Mouse (Mus musculus): Measurements from ENCODE around the gene Bhlhb9. TPM values are rescaled to one million over a fixed set of nuclear protein-coding genes. Genes with fewer than 3 reads are reported as not detected.
"Not testable (repeated sequence)": the region's sequence is repeated elsewhere in the genome, so short reads cannot be mapped to it uniquely, and the experiment has no call there.

The Bhlhb9 gene
- total and polyA plus RNA-seq, 3 experiments: 13.8 to 29.3 (median 24.7) TPM

DNA sequence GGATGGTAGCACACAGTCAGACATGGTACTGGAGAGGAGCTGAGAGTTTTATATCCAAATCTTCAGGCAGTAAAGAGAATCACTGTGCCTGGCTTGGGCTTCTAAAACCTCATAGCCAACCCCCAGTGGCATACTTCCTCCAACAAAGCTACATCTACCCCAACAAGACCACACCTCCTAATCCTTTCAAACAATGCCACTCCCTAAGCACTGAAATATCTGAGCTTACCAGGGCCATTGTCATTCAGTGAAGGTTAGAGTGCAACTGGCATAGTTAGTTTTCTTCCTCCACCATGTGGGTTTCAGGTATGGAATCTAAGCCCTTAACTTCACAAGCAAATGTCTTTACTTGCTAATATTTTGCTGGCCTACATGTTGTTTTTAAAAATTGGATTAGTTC is 5.9 kb upstream of the Bhlhb9 start:
- TF ChIP-seq PAX5 (IDR thresholded peaks at IDR 0.05; ENCODE audit: low read length) (no peak), CHD2 (IDR thresholded peaks at IDR 0.05; ENCODE audit: low read length) (no peak), ZC3H11A (IDR thresholded peaks at IDR 0.05; ENCODE audit: low read depth, low read length) (no peak), BHLHE40 (IDR thresholded peaks at IDR 0.05; ENCODE audit: low read depth, low read length) (no peak), TBP (conservative IDR thresholded peaks at IDR 0.05; ENCODE audit: low read depth, low read length) (no peak), ETS1 (conservative IDR thresholded peaks at IDR 0.05; ENCODE audit: low read depth, low read length) (no peak), USF2 (conservative IDR thresholded peaks at IDR 0.05; ENCODE audit: low read depth, low read length) (no peak), MXI1 (IDR thresholded peaks at IDR 0.05; ENCODE audit: low read depth, low read length) (no peak), MYC (IDR thresholded peaks at IDR 0.05; ENCODE audit: low read depth, low read length) (no peak), CHD1 (IDR thresholded peaks at IDR 0.05; ENCODE audit: low read depth, low read length) (no peak), NRF1 (IDR thresholded peaks at IDR 0.05; ENCODE audit: low read depth, low read length) (no peak), MAZ (IDR thresholded peaks at IDR 0.05; ENCODE audit: low read depth, low read length) (no peak), RCOR1 (conservative IDR thresholded peaks at IDR 0.05; ENCODE audit: low read depth, low read length) (no peak), GABPA (IDR thresholded peaks at IDR 0.05; ENCODE audit: insufficient replicate concordance, low read depth, low read length) (no peak), MAFK (IDR thresholded peaks at IDR 0.05; ENCODE audit: insufficient replicate concordance, low read length) (no peak), ZMIZ1 (IDR thresholded peaks at IDR 0.05; ENCODE audit: low read depth, low read length) (no peak), HCFC1 (IDR thresholded peaks at IDR 0.05; ENCODE audit: low read depth, low read length) (no peak), MAX (IDR thresholded peaks at IDR 0.05; ENCODE audit: low read length) (no peak), IRF4 (IDR thresholded peaks at IDR 0.05; ENCODE audit: low read depth, low read length) (no peak), KAT2A (IDR thresholded peaks at IDR 0.05; ENCODE audit: insufficient replicate concordance, low read length) (no peak)
- dilution Hi-C loops (cut with MboI; ENCODE audit: extremely low pct_ligation_motif_present, extremely low pct_unique_long_range_greater_than_20kb, low sequenced_read_pairs) (no loop called here), in situ Hi-C loops (cut with MboI; ENCODE audit: low pct_ligation_motif_present, low pct_unique_long_range_greater_than_20kb, low sequenced_read_pairs) (no loop called here)
- H3K79me2 ChIP-seq (replicated peaks; ENCODE audit: control insufficient read depth, extremely low read depth, insufficient read depth, poor library complexity, severe bottlenecking): no peaks in the 10 kb centered on the region
- H3K9me3 ChIP-seq (replicated peaks; ENCODE audit: low read length): no peaks in the 10 kb centered on the region
- H3K27me3 ChIP-seq (replicated peaks): no peaks in the 10 kb centered on the region
- H3K36me3 ChIP-seq (replicated peaks in 1 of 2; ENCODE audit: control insufficient read depth in 1 of 2, insufficient read depth in 1 of 2, low read length in 1 of 2): no peaks in the 10 kb centered on the region
- no peak overlapping the region for H3K4me2 ChIP-seq (ENCODE audit: insufficient read depth, low read depth, poor library complexity, severe bottlenecking)
- H3K4me3 ChIP-seq (replicated peaks in 1 of 3; ENCODE audit: low read depth in 2 of 3, low read length in 2 of 3, poor library complexity in 1 of 3): no peak overlapping the region
- no peak overlapping the region for H3K9ac ChIP-seq (ENCODE audit: insufficient read depth, low read depth)
- DNase-seq (ENCODE audit: extremely low read depth): no peak
- no peak overlapping the region for H3K27ac ChIP-seq (ENCODE audit: insufficient read depth, low read depth)
- H3K4me1 ChIP-seq (ENCODE audit: control insufficient read depth in 1 of 2, insufficient read depth in 2 of 2): no peaks in the 10 kb centered on the region

DNA sequence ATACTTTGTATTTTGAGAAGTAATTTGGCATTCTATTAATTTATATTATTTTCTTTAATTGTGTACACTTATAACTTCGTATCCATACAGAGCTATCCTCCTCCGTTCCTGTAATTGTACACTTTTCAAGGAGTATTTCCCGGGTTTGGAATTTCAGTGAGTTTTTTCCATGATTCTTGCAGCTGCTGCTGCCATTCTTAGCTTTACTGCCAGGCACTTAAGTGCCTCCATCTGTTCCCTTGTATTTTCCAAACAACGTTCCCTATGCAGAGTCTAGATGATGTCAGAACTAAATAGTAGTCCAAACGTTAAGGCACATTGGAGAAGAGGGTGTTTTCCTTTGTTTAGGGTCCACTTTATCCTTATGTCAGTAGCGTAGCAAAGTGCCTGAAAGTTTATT is 5.1 kb upstream of the Bhlhb9 start:
- DNase-seq (ENCODE audit: extremely low read depth): no peak
- Histone ChIP-seq H3K4me2 (ENCODE audit: insufficient read depth, low read depth, poor library complexity, severe bottlenecking) (no peak overlapping the region), H3K4me1 (ENCODE audit: control insufficient read depth in 1 of 2, insufficient read depth in 2 of 2) (no peaks in the 10 kb centered on the region), H3K9me3 (replicated peaks; ENCODE audit: low read length) (no peaks in the 10 kb centered on the region), H3K27me3 (replicated peaks) (no peaks in the 10 kb centered on the region), H3K36me3 (replicated peaks in 1 of 2; ENCODE audit: control insufficient read depth in 1 of 2, insufficient read depth in 1 of 2, low read length in 1 of 2) (no peaks in the 10 kb centered on the region), H3K4me3 (replicated peaks in 1 of 3; ENCODE audit: low read depth in 2 of 3, low read length in 2 of 3, poor library complexity in 1 of 3) (no peak overlapping the region), H3K9ac (ENCODE audit: insufficient read depth, low read depth) (no peak overlapping the region), H3K27ac (ENCODE audit: insufficient read depth, low read depth) (no peak overlapping the region), H3K79me2 (replicated peaks; ENCODE audit: control insufficient read depth, extremely low read depth, insufficient read depth, poor library complexity, severe bottlenecking) (no peaks in the 10 kb centered on the region)
- TF ChIP-seq USF2 (conservative IDR thresholded peaks at IDR 0.05; ENCODE audit: low read depth, low read length): no peak
- no peak for TF ChIP-seq GABPA (IDR thresholded peaks at IDR 0.05; ENCODE audit: insufficient replicate concordance, low read depth, low read length)
- no peak for TF ChIP-seq SIN3A (IDR thresholded peaks at IDR 0.05; ENCODE audit: low read length)
- TF ChIP-seq NRF1 (IDR thresholded peaks at IDR 0.05; ENCODE audit: low read depth, low read length): no peak
- in situ Hi-C loops (cut with MboI; ENCODE audit: low pct_ligation_motif_present, low pct_unique_long_range_greater_than_20kb, low sequenced_read_pairs) (no loop called here), dilution Hi-C loops (cut with MboI; ENCODE audit: extremely low pct_ligation_motif_present, extremely low pct_unique_long_range_greater_than_20kb, low sequenced_read_pairs) (no loop called here)

DNA sequence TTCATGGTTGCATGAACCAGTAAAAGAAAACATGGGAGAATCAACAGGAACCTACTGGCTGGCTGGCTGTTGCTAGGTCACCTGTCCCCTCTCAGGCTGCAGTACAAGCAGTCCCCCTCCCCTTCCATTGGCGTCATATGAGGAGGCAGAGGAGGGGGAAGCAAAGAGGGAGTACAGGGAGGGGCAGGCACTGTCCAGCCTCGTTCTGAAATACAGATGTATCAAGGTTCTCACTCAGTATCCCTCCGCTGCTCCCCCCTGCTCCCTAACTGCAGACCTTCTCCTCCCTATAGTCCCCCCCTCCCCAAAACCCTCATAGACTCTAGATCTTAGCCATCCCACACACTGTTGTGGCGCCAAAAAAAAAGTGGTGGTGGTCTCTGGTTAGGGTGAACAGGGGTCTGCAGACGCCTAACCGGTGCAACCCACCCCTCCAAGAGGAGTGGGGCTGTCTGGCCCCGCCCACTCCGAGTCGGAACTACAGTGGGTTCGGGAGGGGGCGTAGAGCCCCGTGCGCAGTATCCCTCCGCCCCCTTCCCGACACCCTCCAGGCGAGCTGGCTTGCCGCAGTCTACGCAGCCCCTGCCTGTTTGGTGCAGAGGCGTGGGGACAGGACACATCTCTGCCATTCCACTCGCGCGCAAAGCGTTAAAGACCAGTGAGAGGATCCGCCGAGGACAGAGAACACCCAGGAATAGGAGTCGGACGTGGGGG is 1.6 kb upstream of the Bhlhb9 start:
- in situ Hi-C loops (cut with MboI; ENCODE audit: low pct_ligation_motif_present, low pct_unique_long_range_greater_than_20kb, low sequenced_read_pairs); DNase-seq (ENCODE audit: extremely low read depth); H3K36me3 ChIP-seq (replicated peaks in 1 of 2; ENCODE audit: control insufficient read depth in 1 of 2, insufficient read depth in 1 of 2, low read length in 1 of 2); H3K9ac ChIP-seq (ENCODE audit: insufficient read depth, low read depth); H3K9me3 ChIP-seq (replicated peaks; ENCODE audit: low read length); H3K4me1 ChIP-seq (ENCODE audit: control insufficient read depth in 1 of 2, insufficient read depth in 2 of 2); H3K4me2 ChIP-seq (ENCODE audit: insufficient read depth, low read depth, poor library complexity, severe bottlenecking); H3K4me3 ChIP-seq (replicated peaks in 1 of 3; ENCODE audit: low read depth in 2 of 3, low read length in 2 of 3, poor library complexity in 1 of 3); H3K27ac ChIP-seq (ENCODE audit: insufficient read depth, low read depth); H3K27me3 ChIP-seq (replicated peaks); H3K79me2 ChIP-seq (replicated peaks; ENCODE audit: control insufficient read depth, extremely low read depth, insufficient read depth, poor library complexity, severe bottlenecking); dilution Hi-C loops (cut with MboI; ENCODE audit: extremely low pct_ligation_motif_present, extremely low pct_unique_long_range_greater_than_20kb, low sequenced_read_pairs): not testable (repeated sequence)

All from CH12.LX (cell line).